Mouse (Mus musculus): ENCODE measurements around the gene Hils1. TPM values are rescaled to one million over a fixed set of nuclear protein-coding genes. Genes with fewer than 3 reads are reported as not detected.

Hils1 gene
- not detected in 2 replicates for total RNA-seq (2014; rRNA removed)
- not detected in 2 replicates for polyA plus RNA-seq (2015; fragmentation: Nextera tagmentation; extraction: Ambion mirVana)

DNA sequence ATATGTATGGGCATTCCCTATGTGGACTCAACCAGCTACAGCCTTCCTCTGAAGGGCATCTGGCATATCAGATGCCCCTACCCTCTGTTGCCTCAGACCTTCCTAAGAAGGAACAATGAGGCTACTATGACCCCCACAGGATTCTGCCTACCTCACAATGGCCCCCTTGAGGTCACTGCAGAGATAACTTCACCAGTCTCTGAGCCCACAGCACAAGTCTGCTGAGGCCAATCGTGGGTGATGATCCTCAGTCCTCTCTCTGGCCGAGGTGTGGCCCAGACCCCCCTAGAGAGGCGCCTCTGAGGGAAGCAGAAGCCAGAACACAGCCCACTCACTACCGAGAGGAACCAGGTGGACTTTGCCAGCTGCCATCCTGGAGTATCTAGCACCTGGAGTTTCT lies at the start of gene Hils1:
Gene Hils1, plus strand, starts transcription at position 175 of the 400 bp plus-strand sequence.
- DNase-seq (no peak), ATAC-seq (no peak)
- Histone ChIP-seq H3K27me3 (ENCODE audit: insufficient read depth, low read length) (no peaks in the 10 kb centered on the region), H3K9me3 (ENCODE audit: low read length) (no peaks in the 10 kb centered on the region), H3K36me3 (ENCODE audit: insufficient read depth) (no peaks in the 10 kb centered on the region), H3K9ac (no peak within 1 kb of the TSS), H3K4me1 (ENCODE audit: insufficient read depth) (no peaks in the 10 kb centered on the region), H3K27ac (ENCODE audit: low read depth, low read length) (no peak within 1 kb of the TSS), H3K4me2 (ENCODE audit: low read depth) (no peak within 1 kb of the TSS), H3K4me3 (ENCODE audit: low read depth, low read length) (no peak within 1 kb of the TSS)
- WGBS: 49% methylated on average over 4 of the region's 4 CpGs
- 0 out of 2 replicates have a peak, but pooled peaks have one; percentile 6 for TF ChIP-seq CTCF (IDR thresholded peaks at IDR 0.05; ENCODE audit: low read depth)

DNA sequence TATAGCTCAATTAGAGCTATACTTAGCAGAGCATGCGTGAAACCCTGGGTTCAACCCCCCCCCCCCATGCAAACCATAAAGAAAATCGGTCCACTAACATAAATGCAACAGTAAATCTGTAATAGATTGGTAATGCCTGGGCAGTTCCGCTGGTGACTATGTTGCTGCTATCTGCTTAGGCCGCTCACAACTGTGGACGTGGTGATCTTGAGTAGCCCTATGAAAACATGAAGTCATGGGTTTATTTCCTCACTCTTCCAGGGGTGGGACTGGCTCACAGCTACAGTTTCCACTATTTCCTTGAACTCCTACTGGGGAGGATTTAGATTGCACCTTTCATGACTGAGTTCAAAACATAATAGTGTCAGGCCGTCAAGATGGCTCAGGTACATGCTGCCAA lies 49.7 kb upstream of the Hils1 start:
- TF ChIP-seq CTCF (IDR thresholded peaks at IDR 0.05; ENCODE audit: low read depth): no peak
- H3K36me3 ChIP-seq (ENCODE audit: insufficient read depth): no peaks in the 10 kb centered on the region
- no peak overlapping the region for H3K4me3 ChIP-seq (ENCODE audit: low read depth, low read length)
- H3K27me3 ChIP-seq (ENCODE audit: insufficient read depth, low read length): no peaks in the 10 kb centered on the region
- H3K9me3 ChIP-seq (ENCODE audit: low read length): no peaks in the 10 kb centered on the region
- 76% methylated on average over 6 of the region's 6 CpGs for WGBS
- no peaks in the 10 kb centered on the region for H3K4me1 ChIP-seq (ENCODE audit: insufficient read depth)
- H3K9ac ChIP-seq: no peak overlapping the region
- H3K27ac ChIP-seq (ENCODE audit: low read depth, low read length): no peak overlapping the region
- DNase-seq: no peak
- H3K4me2 ChIP-seq (ENCODE audit: low read depth): no peak overlapping the region
- ATAC-seq: no peak

- Histone ChIP-seq H3K4me3 (ENCODE audit: low read depth, low read length) (no peak overlapping the region), H3K27ac (ENCODE audit: low read depth, low read length) (no peak overlapping the region), H3K9ac (no peak overlapping the region), H3K4me2 (ENCODE audit: low read depth) (no peak overlapping the region), H3K4me1 (ENCODE audit: insufficient read depth) (no peaks in the 10 kb centered on the region), H3K9me3 (ENCODE audit: low read length) (no peaks in the 10 kb centered on the region), H3K27me3 (ENCODE audit: insufficient read depth, low read length) (no peaks in the 10 kb centered on the region), H3K36me3 (ENCODE audit: insufficient read depth) (no peaks in the 10 kb centered on the region)
- ATAC-seq: no peak
- WGBS: 57% methylated on average over 6 of the region's 6 CpGs
- TF ChIP-seq CTCF (IDR thresholded peaks at IDR 0.05; ENCODE audit: low read depth): no peak
- DNase-seq: no peak
These were observed 46.4 kb upstream of the Hils1 start for GRCm38 (mm10) chr11:94920996-94921401.

DNA sequence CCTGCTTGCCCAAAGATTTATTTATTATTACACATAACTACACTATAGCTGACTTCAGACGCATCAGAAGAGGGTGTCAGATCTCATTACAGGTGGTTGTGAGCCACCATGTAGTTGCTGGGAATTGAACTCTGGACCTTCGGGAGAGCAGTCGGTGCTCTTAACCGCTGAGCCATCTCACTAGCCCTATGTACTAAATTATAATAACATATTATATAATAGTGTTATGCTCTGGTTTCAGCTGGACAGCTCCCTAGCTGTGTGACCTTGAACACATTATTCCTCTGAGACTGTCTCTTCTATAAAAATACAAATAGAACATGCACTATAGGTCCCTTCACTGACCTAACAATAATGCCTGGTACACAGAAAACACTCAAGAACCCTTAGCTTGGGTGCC lies 42.4 kb upstream of the Hils1 start:
- H3K27ac ChIP-seq (ENCODE audit: low read depth, low read length): no peak overlapping the region
- no peak overlapping the region for H3K9ac ChIP-seq
- 93% methylated on average over 4 of the region's 4 CpGs for WGBS
- DNase-seq: no peak
- no peak for ATAC-seq
- no peak for TF ChIP-seq CTCF (IDR thresholded peaks at IDR 0.05; ENCODE audit: low read depth)
- H3K36me3 ChIP-seq (ENCODE audit: insufficient read depth): no peaks in the 10 kb centered on the region
- H3K4me1 ChIP-seq (ENCODE audit: insufficient read depth): no peaks in the 10 kb centered on the region
- H3K9me3 ChIP-seq (ENCODE audit: low read length): no peaks in the 10 kb centered on the region
- no peak overlapping the region for H3K4me3 ChIP-seq (ENCODE audit: low read depth, low read length)
- H3K27me3 ChIP-seq (ENCODE audit: insufficient read depth, low read length): no peaks in the 10 kb centered on the region
- H3K4me2 ChIP-seq (ENCODE audit: low read depth): no peak overlapping the region

DNA sequence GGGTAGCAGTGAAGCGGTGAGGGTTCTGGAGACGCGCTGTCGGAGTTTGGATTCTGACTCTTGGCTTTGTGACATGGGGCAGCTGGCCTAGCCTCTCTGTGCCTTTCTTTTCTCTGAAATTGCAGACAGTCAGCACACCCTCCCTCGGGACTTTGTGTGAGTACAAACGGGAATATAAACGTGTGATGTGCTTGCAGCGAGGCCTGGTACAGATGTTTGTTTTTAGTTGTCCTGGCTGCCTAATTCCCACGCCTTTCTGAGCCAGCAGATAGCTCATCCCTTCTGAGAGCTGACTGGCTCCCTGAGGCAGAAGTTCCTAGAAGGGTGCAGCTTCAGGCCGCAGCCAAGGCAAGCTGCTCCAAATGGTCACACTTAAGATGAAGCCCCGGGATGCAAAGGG lies 41.0 kb upstream of the Hils1 start:
- no peak overlapping the region for H3K4me3 ChIP-seq (ENCODE audit: low read depth, low read length)
- no peak overlapping the region for H3K4me2 ChIP-seq (ENCODE audit: low read depth)
- DNase-seq (no peak), ATAC-seq (no peak)
- no peaks in the 10 kb centered on the region for H3K9me3 ChIP-seq (ENCODE audit: low read length)
- H3K4me1 ChIP-seq (ENCODE audit: insufficient read depth): no peaks in the 10 kb centered on the region
- H3K27me3 ChIP-seq (ENCODE audit: insufficient read depth, low read length): no peaks in the 10 kb centered on the region; the same call in 1 of the 2 replicates
- no peak overlapping the region for H3K27ac ChIP-seq (ENCODE audit: low read depth, low read length)
- no peaks in the 10 kb centered on the region for H3K36me3 ChIP-seq (ENCODE audit: insufficient read depth)
- no peak overlapping the region for H3K9ac ChIP-seq
- TF ChIP-seq CTCF (IDR thresholded peaks at IDR 0.05; ENCODE audit: low read depth): no peak
- 82% methylated on average over 11 of the region's 11 CpGs for WGBS

GRCm38 (mm10) chr11:94927771-94928291 lies 39.6 kb upstream of the Hils1 start:
- no peak overlapping the region for H3K4me2 ChIP-seq (ENCODE audit: low read depth)
- ATAC-seq: no peak
- 24% methylated on average over 5 of the region's 5 CpGs for WGBS
- DNase-seq: no peak
- no peak for TF ChIP-seq CTCF (IDR thresholded peaks at IDR 0.05; ENCODE audit: low read depth)
- H3K9me3 ChIP-seq (ENCODE audit: low read length): no peaks in the 10 kb centered on the region
- peaks cover under 1% of the 10 kb centered on the region; the same call in 1 of the 2 replicates for H3K27me3 ChIP-seq (ENCODE audit: insufficient read depth, low read length)
- no peak overlapping the region for H3K9ac ChIP-seq
- H3K36me3 ChIP-seq (ENCODE audit: insufficient read depth): no peaks in the 10 kb centered on the region
- H3K27ac ChIP-seq (ENCODE audit: low read depth, low read length): no peak overlapping the region
- H3K4me1 ChIP-seq (ENCODE audit: insufficient read depth): no peaks in the 10 kb centered on the region
- H3K4me3 ChIP-seq (ENCODE audit: low read depth, low read length): no peak overlapping the region

DNA sequence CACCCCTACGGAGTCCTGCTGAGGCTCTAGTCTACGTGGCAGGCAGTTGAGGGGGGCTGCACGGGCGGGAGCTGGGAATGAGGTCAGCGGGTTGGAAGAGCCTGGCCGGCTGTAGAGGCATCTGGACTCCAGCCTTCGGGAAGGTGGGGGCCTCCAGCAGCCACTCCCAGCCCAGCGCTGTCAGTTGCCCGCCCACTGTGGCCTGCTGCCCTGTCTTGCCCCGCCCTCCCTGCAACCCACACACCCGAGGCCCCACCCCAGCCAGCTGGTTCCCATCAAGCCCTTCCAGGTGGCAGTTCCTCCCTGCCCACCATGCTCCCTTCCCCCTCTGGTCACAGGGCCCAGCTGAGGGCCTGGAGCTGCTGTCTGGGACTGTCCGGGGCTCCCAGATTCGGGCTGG lies 38.6 kb upstream of the Hils1 start:
- H3K27me3 ChIP-seq (ENCODE audit: insufficient read depth, low read length): peaks cover 6% of the 10 kb centered on the region; the same call in 1 of the 2 replicates
- H3K4me2 ChIP-seq (ENCODE audit: low read depth): no peak overlapping the region
- DNase-seq (no peak), ATAC-seq (peak; percentile 63)
- no peak overlapping the region for H3K4me3 ChIP-seq (ENCODE audit: low read depth, low read length)
- no peaks in the 10 kb centered on the region for H3K36me3 ChIP-seq (ENCODE audit: insufficient read depth)
- no peaks in the 10 kb centered on the region for H3K9me3 ChIP-seq (ENCODE audit: low read length)
- 8% methylated on average over 13 of the region's 13 CpGs for WGBS
- no peak overlapping the region for H3K27ac ChIP-seq (ENCODE audit: low read depth, low read length)
- no peak for TF ChIP-seq CTCF (IDR thresholded peaks at IDR 0.05; ENCODE audit: low read depth)
- H3K9ac ChIP-seq: no peak overlapping the region
- H3K4me1 ChIP-seq (ENCODE audit: insufficient read depth): no peaks in the 10 kb centered on the region
